Mouse (Mus musculus) brain, adult 10 weeks (tissue): ENCODE results near the gene Mindy1. TPM values are rescaled to one million over a fixed set of nuclear protein-coding genes. Genes with fewer than 3 reads are reported as not detected.

Experiments used
- polyA plus RNA-seq: library from polyadenylated mRNA; stranded (reverse); fragments of 350-450 nt; fragmentation: Illumina TruSeq; extraction: RNeasy Lipid Tissue Mini Kit (QIAGEN cat#74804); gene quantifications from one replicate; pipeline ENCODE4 v1.2.3, GENCODE M21; 2015; ENCODE audit warnings: low read depth, low replicate concordance

Mindy1 gene
- polyA plus RNA-seq: 26.8 TPM

DNA sequence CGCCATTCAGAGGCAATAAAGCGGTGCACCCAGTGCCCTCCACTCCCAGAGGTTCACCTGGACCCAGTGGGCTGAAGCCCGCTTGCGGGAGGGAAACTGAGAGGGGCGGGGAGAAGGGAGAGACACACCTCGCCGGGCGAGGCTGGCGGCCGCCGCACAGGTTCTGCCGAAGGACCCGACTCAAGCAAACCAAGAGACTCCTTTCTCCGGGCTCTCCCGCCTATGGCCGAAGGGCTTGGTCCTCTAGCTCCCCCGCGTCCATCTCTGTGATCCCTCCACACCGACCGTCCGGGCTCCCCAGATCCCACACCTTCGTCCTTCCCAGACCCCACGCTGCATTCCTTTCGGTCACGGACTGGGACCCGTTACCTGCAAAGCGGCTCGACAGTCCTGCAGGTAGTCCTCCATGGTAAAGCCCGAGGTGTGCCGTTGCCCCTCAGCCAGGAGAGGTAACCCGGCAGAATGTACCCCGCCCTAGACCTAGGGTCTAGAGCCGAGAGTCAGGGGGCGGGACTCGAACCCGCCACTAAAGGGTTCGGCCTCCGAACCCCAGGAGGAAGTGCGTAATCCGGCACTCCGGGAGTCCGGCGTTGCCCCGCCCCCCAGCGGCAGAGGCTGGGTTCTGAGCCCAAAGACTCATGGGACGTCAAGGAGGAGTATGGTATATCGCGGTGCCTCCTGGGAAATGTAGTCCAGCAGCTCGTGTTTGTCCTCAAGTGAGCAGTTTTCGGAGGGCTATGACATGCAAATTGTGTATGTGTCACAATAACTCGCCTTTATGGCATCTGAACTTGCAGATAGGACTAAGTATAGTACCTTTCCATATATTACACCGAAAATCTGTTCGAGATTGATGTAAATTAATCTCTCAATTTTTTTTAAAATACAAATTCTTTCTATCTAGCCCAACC, at the start of gene Mindy1, which contains the start of gene Prune1:
Gene Mindy1 (plus strand): TSS at position 130 of the 911 bp plus-strand sequence.
Gene Prune1 (minus strand): TSS at position 861 of the 911 bp plus-strand sequence.

DNA sequence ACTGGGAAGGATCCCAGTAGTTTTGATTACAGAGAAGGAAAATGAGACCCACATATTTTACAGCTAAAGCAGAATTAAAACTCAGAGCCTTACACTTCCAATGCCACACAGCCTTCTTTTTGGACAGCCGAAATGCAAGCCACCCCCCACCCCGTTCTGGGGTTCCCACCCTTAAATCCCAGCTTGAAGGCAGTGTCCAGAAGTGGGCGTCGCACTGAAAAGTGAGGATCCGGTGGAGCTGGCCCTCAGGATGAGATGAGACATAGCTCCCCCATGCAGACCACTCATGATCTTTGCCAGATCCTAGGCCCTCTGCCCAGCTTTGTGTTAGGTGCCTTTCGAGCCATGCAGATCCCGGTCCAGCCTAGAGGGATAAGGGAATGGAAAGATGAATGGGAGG, 39.6 kb upstream of the Mindy1 start, which contains the start of gene Gm128:
Gene Gm128 (minus strand): TSS at position 101 of the 400 bp plus-strand sequence.

DNA sequence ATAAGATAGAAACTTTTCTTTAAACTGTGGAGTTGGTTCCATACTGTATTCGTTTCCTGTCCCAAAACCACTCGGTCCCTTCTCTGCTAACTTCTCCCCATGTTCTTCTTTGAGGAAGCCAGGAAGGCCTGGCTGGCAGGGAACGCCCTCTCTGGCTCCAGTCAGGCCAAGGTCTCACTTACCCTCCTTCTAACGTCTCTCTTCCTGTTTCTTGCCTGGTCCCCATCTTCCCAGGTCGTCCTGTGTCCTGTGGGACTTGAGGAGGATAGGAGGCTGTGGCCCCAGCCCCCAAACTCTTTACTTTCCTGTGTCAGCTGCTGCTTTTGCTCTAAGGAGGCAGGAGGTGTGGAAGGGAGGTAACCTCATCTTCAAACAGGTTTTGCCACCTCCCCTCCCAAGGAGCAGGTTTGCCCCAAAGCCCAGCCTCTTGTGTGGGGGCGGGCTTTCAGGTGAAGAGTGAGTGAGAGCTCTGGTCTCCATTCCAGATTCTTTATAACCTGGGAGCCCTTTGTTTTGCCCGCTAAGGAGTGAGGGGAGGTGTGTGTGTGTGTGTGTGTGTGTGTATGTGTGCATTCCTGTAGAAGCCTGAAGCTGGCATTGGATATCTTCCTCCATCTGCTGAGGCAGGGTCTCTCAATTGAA, 30.2 kb upstream of the Mindy1 start, which contains the start of gene Bnipl:
Gene Bnipl (minus strand): TSS at position 411 of the 642 bp plus-strand sequence.

DNA sequence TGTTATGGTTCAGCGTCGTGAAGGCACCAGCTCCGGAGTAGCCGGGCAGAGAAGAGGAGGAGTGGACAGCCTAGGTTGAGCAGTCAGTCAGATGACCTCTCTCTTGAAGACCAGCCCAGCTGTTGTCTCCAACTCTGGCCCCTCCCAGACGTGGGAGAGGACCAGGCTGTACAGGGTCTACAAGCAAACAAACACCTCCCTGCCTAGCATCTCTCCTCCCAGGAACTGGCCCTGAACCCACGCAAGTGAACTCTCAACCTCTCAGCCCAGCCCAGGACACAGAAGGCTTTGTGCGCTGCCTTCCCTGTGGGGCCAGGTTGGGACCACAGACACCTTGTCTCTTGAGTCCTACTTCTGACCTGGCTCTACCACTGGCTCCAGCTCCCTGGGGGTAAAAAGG, 26.0 kb downstream of the Mindy1 start, which contains the start of gene Anxa9:
Gene Anxa9 (minus strand): TSS at position 77 of the 400 bp plus-strand sequence.

DNA sequence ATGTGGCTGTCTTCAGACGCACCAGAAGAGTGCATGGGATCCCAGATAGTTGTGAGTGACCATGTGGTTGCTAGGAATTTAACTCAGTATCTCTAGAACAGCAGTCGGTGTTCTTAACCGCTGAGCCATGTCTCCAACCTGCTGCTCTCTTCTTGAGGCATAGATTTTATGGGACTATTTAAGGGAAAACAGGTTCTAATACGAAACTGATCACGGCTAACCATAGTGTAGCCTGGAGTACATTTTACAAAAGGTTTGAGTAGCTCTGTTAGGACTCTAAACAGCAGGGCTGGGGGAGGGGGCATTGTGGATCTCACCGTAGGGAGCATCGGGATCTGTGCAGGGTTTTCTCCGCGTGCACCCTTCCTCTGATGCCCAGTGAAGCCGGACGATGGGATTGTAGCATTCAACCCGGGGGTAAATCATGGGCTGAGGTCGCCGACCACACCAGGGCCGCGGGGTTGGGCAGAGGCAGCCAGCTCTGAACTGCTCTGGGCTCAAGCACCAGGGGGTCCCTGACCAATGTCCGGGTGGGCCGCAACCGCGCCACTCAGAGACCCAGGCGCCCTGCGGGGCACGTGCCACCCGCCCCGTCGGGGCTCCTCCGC, 33.4 kb downstream of the Mindy1 start, which contains the start of gene Cers2:
Gene Cers2 (plus strand): TSS at position 306 of the 608 bp plus-strand sequence.

Other genes starting within 250 kb of the Mindy1 start
- 176 TPM for gene Psmd4, start 238.7 kb upstream of the Mindy1 start, polyA plus RNA-seq
- gene Pip5k1a, start 174.4 kb upstream of the Mindy1 start, polyA plus RNA-seq: 44.0 TPM
- gene Vps72, start 170.3 kb upstream of the Mindy1 start, polyA plus RNA-seq: 44.7 TPM
- 1.2 TPM for gene Tmod4, start 156.9 kb upstream of the Mindy1 start, polyA plus RNA-seq
- 83.6 TPM for gene Scnm1, start 147.3 kb upstream of the Mindy1 start, polyA plus RNA-seq
- gene Lysmd1, start 147.3 kb upstream of the Mindy1 start, polyA plus RNA-seq: 24.7 TPM
- gene Tnfaip8l2, start 139.0 kb upstream of the Mindy1 start, polyA plus RNA-seq: 5.0 TPM
- 14.4 TPM for gene Sema6c, start 120.9 kb upstream of the Mindy1 start, polyA plus RNA-seq
- gene Gabpb2, start 63.4 kb upstream of the Mindy1 start, polyA plus RNA-seq: 7.1 TPM
- 68.9 TPM for gene Cdc42se1, start 52.6 kb upstream of the Mindy1 start, polyA plus RNA-seq
- gene Mllt11, start 49.2 kb upstream of the Mindy1 start, polyA plus RNA-seq: 414 TPM
- 0.30 TPM for gene Gm128, start 39.7 kb upstream of the Mindy1 start, polyA plus RNA-seq
- gene Bnipl, start 30.2 kb upstream of the Mindy1 start, polyA plus RNA-seq: not detected
- 23.6 TPM for gene Prune1, start 731 bp downstream of the Mindy1 start, polyA plus RNA-seq
- 0.73 TPM for gene Anxa9, start 25.8 kb downstream of the Mindy1 start, polyA plus RNA-seq
- gene Cers2, start 33.4 kb downstream of the Mindy1 start, polyA plus RNA-seq: 101 TPM
- 22.1 TPM for gene Setdb1, start 75.9 kb downstream of the Mindy1 start, polyA plus RNA-seq
- gene 4930558C23Rik, start 121.5 kb downstream of the Mindy1 start, polyA plus RNA-seq: not detected
- gene Arnt, start 153.0 kb downstream of the Mindy1 start, polyA plus RNA-seq: 29.8 TPM
- gene Ctsk, start 217.9 kb downstream of the Mindy1 start, polyA plus RNA-seq: 6.2 TPM
- 136 TPM for gene Ctss, start 245.4 kb downstream of the Mindy1 start, polyA plus RNA-seq